In genomic region chr12:105504736-105505135, GRCm38 (mm10) we compare ENCODE assay signal across 10 mouse cellular contexts. TPM values are rescaled to one million over a fixed set of nuclear protein-coding genes. Genes with fewer than 3 reads are reported as not detected.
DNase-seq lines count a peak whose midpoint lies in the region; ATAC-seq and TF ChIP-seq lines count a peak whose summit lies in the region.
"Had no signal": no experiment of that assay in that cellular context is flagged by ENCODE, and none has a peak within 500 bp of the region (broad histone marks: within the 10 kb centered on the region; RNA-seq: fewer than 3 reads in every experiment).

No protein-coding gene starts in this region.

- no peaks in the 10 kb centered on the region for H3K27me3 ChIP-seq in heart, postnatal 0 days (ENCODE audit: control insufficient read depth, insufficient read depth, low read length)
- no peaks in the 10 kb centered on the region for H3K27me3 ChIP-seq in limb, embryonic 10.5 days (ENCODE audit: low read depth, poor library complexity, severe bottlenecking)
- H3K27me3 ChIP-seq in hindbrain, embryonic 13.5 days, result no peaks in the 10 kb centered on the region
- H3K27me3 ChIP-seq in kidney, embryonic 15.5 days, result peaks cover 10% of the 10 kb centered on the region; the same call in 1 of the 2 replicates

- no peaks in the 10 kb centered on the region for H3K9me3 ChIP-seq in heart, postnatal 0 days (replicated peaks; ENCODE audit: control insufficient read depth, low read length)
- H3K9me3 ChIP-seq in limb, embryonic 10.5 days (replicated peaks), result no peaks in the 10 kb centered on the region
- no peaks in the 10 kb centered on the region for H3K9me3 ChIP-seq in hindbrain, embryonic 13.5 days
- no peaks in the 10 kb centered on the region for H3K9me3 ChIP-seq in kidney, embryonic 15.5 days (replicated peaks)

- DNase-seq in heart, postnatal 0 days (ENCODE audit: low spot score), result no peak
- DNase-seq in heart, postnatal 10 days, result no peak
- peak; percentile 50 for DNase-seq in right cerebral cortex, postnatal 4 days
- no peak for DNase-seq in right cerebral cortex, postnatal 10 days (ENCODE audit: low spot score in 2 of 2)
- DNase-seq in limb, embryonic 10.5 days (ENCODE audit: low spot score), result peak; percentile 57
- DNase-seq: gastrocnemius, postnatal 25 days had no signal

- 0 out of 2 replicates have a peak, but pooled peaks cover 3% of the 10 kb centered on the region for H3K4me1 ChIP-seq in heart, postnatal 0 days (ENCODE audit: control insufficient read depth, insufficient read depth)
- peaks cover 8% of the 10 kb centered on the region for H3K4me1 ChIP-seq in limb, embryonic 10.5 days
- peaks cover 20% of the 10 kb centered on the region for H3K4me1 ChIP-seq in hindbrain, embryonic 13.5 days (replicated peaks)
- peaks cover 29% of the 10 kb centered on the region for H3K4me1 ChIP-seq in kidney, embryonic 15.5 days

- no peak overlapping the region for H3K4me2 ChIP-seq in heart, postnatal 0 days (ENCODE audit: low read depth, low read length)
- no peak overlapping the region for H3K4me2 ChIP-seq in hindbrain, embryonic 13.5 days
- H3K4me2 ChIP-seq in kidney, embryonic 15.5 days, result no peak overlapping the region

- ATAC-seq in heart, postnatal 0 days (ENCODE audit: insufficient read depth, low read depth), result no peak
- ATAC-seq in inflammation-experienced regulatory T-cells, adult 6 months, result no peak
- ATAC-seq in hindbrain, embryonic 13.5 days (ENCODE audit: low FRiP score), result no peak
- ATAC-seq in kidney, embryonic 15.5 days (replicated peaks; ENCODE audit: low FRiP score), result no peak

- no peak overlapping the region for H3K9ac ChIP-seq in heart, postnatal 0 days (replicated peaks; ENCODE audit: low read depth, low read length)
- H3K9ac ChIP-seq in hindbrain, embryonic 13.5 days, result no peak overlapping the region
- no peak overlapping the region for H3K9ac ChIP-seq in kidney, embryonic 15.5 days

- H3K36me3 ChIP-seq in heart, postnatal 0 days (replicated peaks; ENCODE audit: control insufficient read depth, insufficient read depth, low read length), result no peaks in the 10 kb centered on the region
- no peaks in the 10 kb centered on the region for H3K36me3 ChIP-seq in limb, embryonic 10.5 days
- H3K36me3 ChIP-seq in hindbrain, embryonic 13.5 days, result no peaks in the 10 kb centered on the region
- no peaks in the 10 kb centered on the region for H3K36me3 ChIP-seq in kidney, embryonic 15.5 days

- H3K27ac ChIP-seq in heart, postnatal 0 days (ENCODE audit: low read depth), result no peak overlapping the region
- H3K27ac ChIP-seq in limb, embryonic 10.5 days, result no peak overlapping the region
- no peak overlapping the region for H3K27ac ChIP-seq in hindbrain, embryonic 13.5 days
- no peak overlapping the region for H3K27ac ChIP-seq in kidney, embryonic 15.5 days

- H3K4me3 ChIP-seq in heart, postnatal 0 days (ENCODE audit: low read depth, low read length), result no peak overlapping the region
- no peak overlapping the region for H3K4me3 ChIP-seq in limb, embryonic 10.5 days
- no peak overlapping the region for H3K4me3 ChIP-seq in hindbrain, embryonic 13.5 days
- no peak overlapping the region for H3K4me3 ChIP-seq in kidney, embryonic 15.5 days (replicated peaks)

- intact Hi-C loops in heart, postnatal 10 days (cut with DNase I), result no loop called here

- WGBS in heart, postnatal 0 days, result 66% methylated on average over 6 of the region's 6 CpGs
- whole genome bisulfite sequencing in limb, embryonic 10.5 days, result 65% methylated on average over 6 of the region's 6 CpGs
- 55% methylated on average over 6 of the region's 6 CpGs for WGBS in hindbrain, embryonic 13.5 days
- WGBS in kidney, embryonic 15.5 days, result 70% methylated on average over 6 of the region's 6 CpGs

- TF ChIP-seq CTCF in heart, postnatal 0 days (IDR thresholded peaks at IDR 0.05; ENCODE audit: low read depth), result peak; percentile 24

- TF ChIP-seq EP300 in heart, postnatal 0 days (IDR thresholded peaks at IDR 0.05; ENCODE audit: low read depth), result no peak

RNA-seq across cellular contexts. Expression of gene D430019H16Rik, which starts 51.1 kb away (rescaled TPM):
- 0.34 and 2.6 TPM in 2 replicates for total RNA-seq in heart, postnatal 0 days (2014; rRNA removed; ENCODE audit: low replicate concordance)
- 0.07 and 0.08 TPM in 2 replicates for polyA plus RNA-seq in heart, postnatal 0 days (2015; fragmentation: Nextera tagmentation; extraction: Ambion mirVana)
- 1 to 10 TPM in 1 of 2 experiments, under 1 TPM in 1; 0.62 to 1.0 TPM for total RNA-seq in heart, postnatal 10 days (2021)
- polyA plus RNA-seq in limb, embryonic 10.5 days (2016; fragmentation: Nextera tagmentation; extraction: Ambion mirVana), result 1.3 and 2.0 TPM in 2 replicates
- under 1 TPM; 0.47 to 0.67 (median 0.64) TPM for polyA plus RNA-seq in inflammation-experienced regulatory T-cells, adult 6 months (2017; shearing (Covaris generic))
- 12.3 TPM in 2 replicates for polyA plus RNA-seq in hindbrain, embryonic 13.5 days (2015; fragmentation: Nextera tagmentation; extraction: Ambion mirVana)
- polyA plus RNA-seq in kidney, embryonic 15.5 days (2015; fragmentation: Nextera tagmentation; extraction: Ambion mirVana), result 1.4 and 1.7 TPM in 2 replicates
- total RNA-seq: common myeloid progenitor, adult 5-6 weeks had no signal

RNA-seq across cellular contexts. Expression of gene Bdkrb2, which starts 58.3 kb away (rescaled TPM):
- total RNA-seq in heart, postnatal 0 days (2014; rRNA removed; ENCODE audit: low replicate concordance), result 0.54 and 4.0 TPM in 2 replicates
- polyA plus RNA-seq in heart, postnatal 0 days (2015; fragmentation: Nextera tagmentation; extraction: Ambion mirVana), result 0.60 and 0.71 TPM in 2 replicates
- total RNA-seq in heart, postnatal 10 days (2021), result 1 to 10 TPM; 1.2 to 2.2 TPM
- polyA plus RNA-seq in limb, embryonic 10.5 days (2016; fragmentation: Nextera tagmentation; extraction: Ambion mirVana), result 0.36 and 0.93 TPM in 2 replicates
- polyA plus RNA-seq in inflammation-experienced regulatory T-cells, adult 6 months (2017; shearing (Covaris generic)), result not detected
- 1.6 and 1.7 TPM in 2 replicates for polyA plus RNA-seq in hindbrain, embryonic 13.5 days (2015; fragmentation: Nextera tagmentation; extraction: Ambion mirVana)
- polyA plus RNA-seq in kidney, embryonic 15.5 days (2015; fragmentation: Nextera tagmentation; extraction: Ambion mirVana), result 1.1 and 1.6 TPM in 2 replicates
- total RNA-seq: common myeloid progenitor, adult 5-6 weeks had no signal

Comparison
In these comparisons a context has a peak if more than half of its experiments do, and no peak if none do; other contexts are left out.
1. DNase-seq: peak in right cerebral cortex, postnatal 4 days (single experiment) and limb, embryonic 10.5 days (single experiment); none in heart, postnatal 0 days (single experiment), heart, postnatal 10 days (0 of 2) and right cerebral cortex, postnatal 10 days (0 of 2).